Mouse (Mus musculus) heart, embryonic 12.5 days (tissue): Measurements from ENCODE around the gene Mars. TPM values are rescaled to one million over a fixed set of nuclear protein-coding genes. Genes with fewer than 3 reads are reported as not detected.

Experiments
- ATAC-seq: fragments of 200-750 bp; cut with Nextera tagmentation; 2 replicates; pipeline ENCODE4 v1.8.0; 2017; ENCODE audit warnings: moderate TSS enrichment, moderate library complexity; ENCODE audit not compliant: insufficient number of reproducible peaks, low FRiP score
- H3K27ac ChIP-seq: fragments of 300-500 bp; sonication (generic); 2 replicates; pipeline ENCODE4 v1.5.1; 2016; ENCODE audit warnings: mild to moderate bottlenecking, moderate library complexity; ENCODE audit not compliant: poor library complexity, severe bottlenecking
- H3K27me3 ChIP-seq: fragments of 300-500 bp; sonication (generic); replicated peaks from 2 replicates; pipeline ENCODE4 v1.6.1; 2016; ENCODE audit warnings: mild to moderate bottlenecking, moderate library complexity
- H3K36me3 ChIP-seq: fragments of 300-500 bp; sonication (generic); 2 replicates; pipeline ENCODE4 v1.6.1; 2016; ENCODE audit warnings: mild to moderate bottlenecking, moderate library complexity
- H3K4me1 ChIP-seq: fragments of 300-500 bp; sonication (generic); replicated peaks from 2 replicates; pipeline ENCODE4 v1.6.1; 2016; ENCODE audit warnings: mild to moderate bottlenecking
- H3K4me2 ChIP-seq: fragments of 300-500 bp; sonication (generic); 2 replicates; pipeline ENCODE4 v1.6.1; 2016; ENCODE audit warnings: mild to moderate bottlenecking, moderate library complexity
- H3K4me3 ChIP-seq: fragments of 300-500 bp; sonication (generic); 2 replicates; pipeline ENCODE4 v1.5.1; 2016; ENCODE audit warnings: mild to moderate bottlenecking
- H3K9ac ChIP-seq: fragments of 300-500 bp; sonication (generic); 2 replicates; pipeline ENCODE4 v1.6.1; 2016; ENCODE audit warnings: mild to moderate bottlenecking, moderate library complexity
- H3K9me3 ChIP-seq: fragments of 300-500 bp; sonication (generic); replicated peaks from 2 replicates; pipeline ENCODE4 v1.6.1; 2016; ENCODE audit warnings: mild to moderate bottlenecking, moderate library complexity
- whole genome bisulfite sequencing: fragments of 180-500 bp; shearing (Covaris S2); methylation state at CpG from one replicate; pipeline ENCODE4 v1.1.7; 2016; 5-methylcytosine and 5-hydroxymethylcytosine counted together
- polyA plus RNA-seq: library from polyadenylated mRNA; unstranded; fragments of >200 nt; fragmentation: Nextera tagmentation; extraction: Ambion mirVana; gene quantifications from 2 replicates; pipeline ENCODE4 v1.2.1, GENCODE M21; 2016

Gene Mars
- 107 and 110 TPM in 2 replicates for polyA plus RNA-seq

DNA sequence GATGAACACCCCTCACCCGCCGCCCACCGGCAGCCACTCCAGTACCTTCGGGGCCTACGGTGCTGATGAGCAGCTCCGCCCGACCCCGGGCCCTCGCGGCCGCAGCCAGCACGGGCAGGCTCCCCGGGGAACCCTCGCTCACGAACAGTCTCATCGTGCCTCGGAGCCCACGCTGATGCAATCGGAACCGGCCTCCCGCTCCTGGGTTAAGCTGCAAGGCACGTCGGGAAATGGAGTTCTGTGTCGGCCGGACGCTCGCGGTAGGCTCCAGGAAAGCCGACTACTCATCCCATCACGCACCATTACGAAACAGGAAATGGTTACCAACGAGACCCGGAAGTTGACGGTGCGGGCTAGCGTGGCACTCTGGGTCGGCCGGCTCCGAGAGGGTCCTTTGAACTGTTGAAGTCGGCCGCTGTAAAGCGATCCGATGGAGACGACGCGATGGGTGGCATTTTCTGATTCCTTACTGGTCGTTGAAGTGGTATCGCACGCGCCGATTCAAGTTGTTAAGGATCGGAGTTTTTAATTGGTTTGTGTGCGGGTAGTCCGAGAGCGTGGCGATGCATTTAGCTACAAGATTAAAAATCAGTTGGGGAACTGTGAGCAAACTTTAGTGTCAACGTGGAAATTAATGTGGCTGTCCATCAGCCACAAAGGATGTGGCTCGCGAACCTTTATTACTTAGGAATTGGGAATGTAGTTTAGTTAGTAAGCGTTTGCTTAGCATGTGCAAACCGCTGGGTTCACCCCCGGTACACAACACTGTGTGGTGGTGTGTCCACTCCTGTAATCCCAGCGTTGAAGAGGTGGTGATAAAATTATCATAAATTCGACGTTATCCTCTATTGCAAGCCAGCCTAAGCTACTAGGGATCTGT is at the start of gene Mars:
Mars (minus strand) TSS at position 311 of the 880 bp plus-strand sequence.
- Histone ChIP-seq H3K4me1 (peaks cover 8% of the 10 kb centered on the region), H3K27ac (peak within 1 kb of the TSS; percentile 65), H3K4me3 (peak within 1 kb of the TSS; percentile 63), H3K9me3 (no peaks in the 10 kb centered on the region), H3K4me2 (peak within 1 kb of the TSS; percentile 86), H3K9ac (peak within 1 kb of the TSS; percentile 76), H3K36me3 (peaks cover 26% of the 10 kb centered on the region), H3K27me3 (no peaks in the 10 kb centered on the region)
- under 1% methylated on average over 65 of the region's 65 CpGs for WGBS
- peak; percentile 96 for ATAC-seq

DNA sequence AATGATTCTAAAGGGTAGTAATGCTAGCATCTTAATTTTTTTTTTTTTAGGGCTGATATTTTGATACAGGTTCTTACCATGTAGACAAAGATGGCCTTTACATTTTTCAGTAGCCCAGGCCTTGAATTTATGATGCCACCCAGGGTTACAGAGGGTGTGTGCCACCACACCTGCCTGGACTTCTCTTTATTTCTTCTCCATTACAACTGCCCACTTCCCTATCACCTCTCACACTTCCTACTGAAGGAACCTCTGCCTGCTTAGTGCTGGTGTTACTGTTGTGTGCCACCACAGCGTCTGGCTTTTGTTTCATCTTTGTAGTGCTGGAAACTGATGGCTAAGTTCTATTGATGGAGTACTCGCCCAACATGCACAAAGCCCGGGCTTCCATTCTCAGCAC is 49.1 kb upstream of the Mars start:
- Histone ChIP-seq H3K27ac (no peak overlapping the region), H3K4me1 (no peaks in the 10 kb centered on the region), H3K36me3 (no peaks in the 10 kb centered on the region), H3K4me3 (no peak overlapping the region), H3K4me2 (no peak overlapping the region), H3K9me3 (peaks cover 4% of the 10 kb centered on the region; the same call in 1 of the 2 replicates), H3K27me3 (no peaks in the 10 kb centered on the region; the same call in 1 of the 2 replicates), H3K9ac (no peak overlapping the region)
- 73% methylated on average over 3 of the region's 3 CpGs for WGBS
- no peak for ATAC-seq

DNA sequence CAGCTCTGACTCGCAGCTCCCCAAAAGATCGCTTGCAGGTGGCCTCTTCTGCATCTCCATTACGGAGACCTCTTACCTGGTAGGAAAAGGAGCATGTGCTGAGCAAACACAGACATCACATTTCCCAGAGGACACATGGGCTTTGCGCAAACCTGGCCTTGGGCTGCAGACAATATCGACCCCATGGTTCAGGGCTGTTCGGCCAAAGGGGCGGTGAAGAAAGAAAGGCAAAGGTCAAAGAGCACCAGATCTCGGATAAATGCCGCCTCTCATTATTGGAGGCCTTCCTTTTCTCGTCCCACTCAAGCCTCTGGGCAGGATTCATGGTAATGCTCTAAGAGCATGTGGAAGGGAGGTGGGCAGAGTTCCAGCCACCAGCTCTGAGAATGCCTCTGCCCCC is 43.8 kb upstream of the Mars start:
- H3K4me2 ChIP-seq: no peak overlapping the region
- no peaks in the 10 kb centered on the region for H3K36me3 ChIP-seq
- peaks cover 8% of the 10 kb centered on the region; the same call in 1 of the 2 replicates for H3K4me1 ChIP-seq
- H3K27ac ChIP-seq: no peak overlapping the region
- WGBS: 83% methylated on average over 10 of the region's 10 CpGs
- H3K9me3 ChIP-seq: no peaks in the 10 kb centered on the region
- H3K27me3 ChIP-seq: peaks cover 15% of the 10 kb centered on the region
- H3K9ac ChIP-seq: no peak overlapping the region
- no peak for ATAC-seq
- no peak overlapping the region for H3K4me3 ChIP-seq

DNA sequence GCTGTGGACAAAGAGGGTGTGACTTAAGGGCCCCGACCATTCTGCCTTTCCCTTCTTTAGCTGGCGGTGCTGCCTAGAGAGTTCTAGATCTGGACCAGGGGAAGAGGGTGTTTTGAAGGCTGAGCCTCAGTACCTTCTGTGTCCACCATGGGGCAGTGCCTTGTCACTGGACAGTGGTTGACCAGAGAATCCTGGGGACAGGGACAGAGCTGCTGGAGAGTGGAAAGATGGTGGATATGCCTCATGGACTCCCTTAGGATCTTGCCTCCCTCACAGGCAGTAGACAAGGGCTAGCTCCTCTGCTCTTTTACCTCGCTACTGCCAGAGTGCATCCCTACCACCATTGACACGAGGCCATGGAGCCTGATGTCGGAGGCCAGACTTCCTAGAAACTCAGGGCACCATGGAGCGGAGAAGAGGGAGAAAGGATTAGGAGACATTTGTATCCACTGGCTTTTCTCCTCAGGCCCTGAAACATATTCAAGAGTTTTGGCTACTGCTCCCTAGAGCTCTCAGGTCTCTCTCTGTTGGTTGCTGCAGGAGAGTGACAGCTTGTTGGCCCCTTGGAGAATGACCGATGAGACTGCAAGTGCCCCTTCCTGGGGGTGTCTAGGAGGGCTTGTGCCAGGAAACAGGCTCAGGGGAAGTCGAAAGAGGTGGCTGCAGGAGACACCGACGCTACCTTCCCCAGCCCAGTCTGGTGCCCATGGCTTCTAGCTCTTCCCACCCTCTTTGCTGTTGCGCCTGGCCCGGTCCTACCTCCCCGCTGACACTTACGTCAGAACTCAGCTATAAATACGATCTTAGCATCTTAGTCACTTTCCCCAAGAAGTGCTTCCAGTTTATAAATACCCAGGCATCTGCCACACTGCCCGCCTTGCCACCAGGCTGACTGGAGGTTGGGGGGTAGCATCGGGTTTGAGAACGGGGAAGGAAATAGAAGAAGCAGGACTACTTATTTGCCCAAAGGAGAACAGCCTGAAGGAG is 42.6 kb upstream of the Mars start, which contains the start of gene Inhbe:
Inhbe (minus strand) TSS at position 503 of the 987 bp plus-strand sequence.
- no peak within 1 kb of the TSS for H3K4me2 ChIP-seq
- H3K27ac ChIP-seq: no peak within 1 kb of the TSS
- WGBS: 74% methylated on average over 18 of the region's 18 CpGs
- H3K27me3 ChIP-seq: peaks cover 15% of the 10 kb centered on the region
- H3K9me3 ChIP-seq: no peaks in the 10 kb centered on the region
- H3K4me1 ChIP-seq: peaks cover 8% of the 10 kb centered on the region; the same call in 1 of the 2 replicates
- no peak within 1 kb of the TSS for H3K4me3 ChIP-seq
- no peak within 1 kb of the TSS for H3K9ac ChIP-seq
- H3K36me3 ChIP-seq: no peaks in the 10 kb centered on the region
- ATAC-seq: no peak

DNA sequence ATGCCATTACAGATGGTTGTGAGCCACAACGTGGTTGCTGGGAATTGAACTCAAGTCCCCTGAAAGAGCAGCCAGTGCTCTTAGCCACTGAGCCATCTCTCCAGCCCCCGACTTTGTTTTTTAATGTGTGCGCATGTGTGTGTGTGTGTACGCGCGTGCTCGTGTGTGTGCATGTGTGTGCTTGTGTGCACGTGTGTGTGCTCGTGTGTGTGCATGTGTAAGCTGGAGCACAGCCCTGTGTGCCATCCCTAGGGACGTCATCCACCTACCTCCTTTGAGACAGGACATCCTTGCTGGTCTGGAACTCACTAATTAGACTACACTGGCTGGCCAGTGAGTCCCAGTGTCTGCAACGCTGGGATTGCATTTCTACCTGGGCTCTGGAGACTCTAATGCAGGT is 41.2 kb upstream of the Mars start:
- ATAC-seq: no peak
- no peak overlapping the region for H3K27ac ChIP-seq
- H3K4me1 ChIP-seq: peaks cover 8% of the 10 kb centered on the region; the same call in 1 of the 2 replicates
- H3K4me2 ChIP-seq: no peak overlapping the region
- 85% methylated on average over 11 of the region's 11 CpGs for WGBS
- no peaks in the 10 kb centered on the region for H3K36me3 ChIP-seq
- H3K9me3 ChIP-seq: no peaks in the 10 kb centered on the region
- H3K9ac ChIP-seq: no peak overlapping the region
- H3K27me3 ChIP-seq: peaks cover 15% of the 10 kb centered on the region
- no peak overlapping the region for H3K4me3 ChIP-seq

DNA sequence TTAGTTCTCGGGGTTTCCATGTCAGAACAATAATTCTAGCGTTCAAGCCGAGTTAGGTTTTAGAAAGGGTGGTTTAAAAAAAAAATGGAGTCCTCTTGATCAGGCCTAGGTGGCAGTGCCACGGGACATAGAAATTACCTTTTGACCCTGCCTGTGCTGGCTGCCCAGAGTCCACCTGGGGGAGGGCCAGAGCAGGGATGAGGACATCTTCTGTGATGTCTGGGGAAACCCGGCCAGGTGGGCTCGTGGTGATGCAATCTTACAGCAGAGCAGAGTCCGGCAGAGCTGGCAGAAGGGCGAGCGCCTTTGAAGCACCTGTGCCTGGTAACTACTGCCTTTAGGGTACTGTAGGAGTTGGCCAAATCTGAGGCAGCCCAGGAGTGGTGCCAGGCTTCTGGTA is 40.6 kb upstream of the Mars start:
- H3K27me3 ChIP-seq: peaks cover 15% of the 10 kb centered on the region
- H3K9me3 ChIP-seq: no peaks in the 10 kb centered on the region
- ATAC-seq: no peak
- no peak overlapping the region for H3K27ac ChIP-seq
- H3K4me3 ChIP-seq: no peak overlapping the region
- no peak overlapping the region for H3K9ac ChIP-seq
- 84% methylated on average over 9 of the region's 9 CpGs for WGBS
- H3K4me2 ChIP-seq: no peak overlapping the region
- H3K4me1 ChIP-seq: peaks cover 8% of the 10 kb centered on the region; the same call in 1 of the 2 replicates
- H3K36me3 ChIP-seq: no peaks in the 10 kb centered on the region

DNA sequence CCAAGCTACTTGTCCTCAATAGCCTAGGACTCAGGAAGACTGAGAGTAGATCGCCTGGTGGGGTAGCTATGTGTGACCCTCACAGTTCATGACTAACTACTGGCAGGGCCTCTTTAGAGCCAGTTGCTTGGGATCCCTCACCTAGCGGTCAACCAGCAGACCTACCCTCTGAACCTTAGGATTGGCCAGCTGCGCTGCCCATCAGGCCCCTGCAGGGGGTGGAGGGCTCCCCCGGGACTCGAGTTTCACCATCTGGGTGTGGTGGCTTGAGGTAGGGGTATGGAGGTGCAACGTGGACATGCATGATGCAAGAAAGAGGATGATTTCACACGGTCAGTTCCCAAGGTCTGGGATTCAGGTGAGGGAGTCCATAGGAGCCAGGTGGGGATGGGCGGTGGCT is 40.1 kb upstream of the Mars start:
- Histone ChIP-seq H3K27me3 (peaks cover 15% of the 10 kb centered on the region), H3K4me1 (peaks cover 8% of the 10 kb centered on the region; the same call in 1 of the 2 replicates), H3K9ac (no peak overlapping the region), H3K27ac (no peak overlapping the region), H3K36me3 (no peaks in the 10 kb centered on the region), H3K4me2 (no peak overlapping the region), H3K9me3 (no peaks in the 10 kb centered on the region), H3K4me3 (no peak overlapping the region)
- ATAC-seq: no peak
- WGBS: 64% methylated on average over 8 of the region's 8 CpGs

DNA sequence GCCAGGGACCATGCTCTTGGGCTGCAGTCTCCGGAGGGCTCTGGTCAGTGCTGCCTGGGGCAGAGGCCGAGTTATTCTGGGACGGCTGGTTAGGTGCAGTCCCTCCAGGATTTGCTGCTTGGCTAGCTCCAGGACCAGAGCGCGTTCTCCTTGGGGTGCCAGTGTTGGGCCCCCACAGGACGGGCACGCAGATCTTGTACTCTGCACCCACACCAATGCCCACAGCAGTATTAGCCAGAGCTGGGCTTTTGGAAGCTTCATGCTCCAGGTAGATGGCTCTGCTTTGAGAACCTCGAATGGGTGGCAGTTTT is 39.7 kb upstream of the Mars start:
- no peak for ATAC-seq
- Histone ChIP-seq H3K27ac (no peak overlapping the region), H3K36me3 (no peaks in the 10 kb centered on the region), H3K27me3 (peaks cover 15% of the 10 kb centered on the region), H3K4me1 (peaks cover 8% of the 10 kb centered on the region; the same call in 1 of the 2 replicates), H3K9me3 (no peaks in the 10 kb centered on the region), H3K4me3 (no peak overlapping the region; the same call in 1 of the 2 replicates), H3K9ac (peak overlapping the region; percentile 57; the same call in 1 of the 2 replicates), H3K4me2 (peak overlapping the region; percentile 65; the same call in 1 of the 2 replicates)
- 76% methylated on average over 8 of the region's 8 CpGs for WGBS

DNA sequence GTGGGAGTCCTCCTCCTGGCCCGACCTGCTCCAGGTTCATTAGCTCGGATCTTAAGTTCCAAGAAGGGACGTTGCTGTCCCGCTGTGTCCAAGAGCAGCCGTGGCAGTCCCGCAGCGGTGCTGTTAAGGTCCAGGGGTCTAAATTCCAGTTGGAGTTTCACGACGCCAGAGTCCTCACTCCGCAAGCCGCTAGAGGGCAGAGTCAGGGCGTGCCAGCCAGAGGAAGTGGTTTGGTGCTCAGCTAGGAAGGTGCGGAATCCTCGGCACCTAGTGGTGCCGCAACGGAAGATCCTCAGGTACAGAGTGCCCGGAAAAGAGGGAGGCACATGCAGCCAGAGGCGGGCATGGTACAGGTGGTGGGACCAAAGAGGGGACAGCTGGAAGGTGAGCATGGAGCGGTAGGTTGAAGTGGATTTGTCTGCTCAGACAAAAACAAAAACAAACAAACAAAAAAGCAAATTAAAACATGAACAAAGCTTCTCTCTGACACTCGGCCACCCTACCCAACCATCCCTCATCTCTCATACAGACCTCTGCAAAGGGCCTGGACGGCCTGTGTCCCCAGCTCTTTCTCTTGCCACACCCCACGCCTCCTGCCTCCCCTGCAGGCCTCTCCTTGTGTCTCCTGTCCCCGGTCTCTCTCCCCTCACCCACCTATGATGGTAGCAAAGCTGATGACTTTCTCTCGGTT is 39.2 kb upstream of the Mars start:
- no peak overlapping the region for H3K27ac ChIP-seq
- peak overlapping the region; percentile 30 for H3K4me3 ChIP-seq
- no peaks in the 10 kb centered on the region for H3K9me3 ChIP-seq
- H3K27me3 ChIP-seq: peaks cover 15% of the 10 kb centered on the region
- peak; percentile 58 for ATAC-seq
- 10% methylated on average over 24 of the region's 24 CpGs for WGBS
- H3K36me3 ChIP-seq: no peaks in the 10 kb centered on the region
- peak overlapping the region; percentile 65 for H3K4me2 ChIP-seq
- H3K4me1 ChIP-seq: peaks cover 8% of the 10 kb centered on the region; the same call in 1 of the 2 replicates
- H3K9ac ChIP-seq: peak overlapping the region; percentile 57; the same call in 1 of the 2 replicates

DNA sequence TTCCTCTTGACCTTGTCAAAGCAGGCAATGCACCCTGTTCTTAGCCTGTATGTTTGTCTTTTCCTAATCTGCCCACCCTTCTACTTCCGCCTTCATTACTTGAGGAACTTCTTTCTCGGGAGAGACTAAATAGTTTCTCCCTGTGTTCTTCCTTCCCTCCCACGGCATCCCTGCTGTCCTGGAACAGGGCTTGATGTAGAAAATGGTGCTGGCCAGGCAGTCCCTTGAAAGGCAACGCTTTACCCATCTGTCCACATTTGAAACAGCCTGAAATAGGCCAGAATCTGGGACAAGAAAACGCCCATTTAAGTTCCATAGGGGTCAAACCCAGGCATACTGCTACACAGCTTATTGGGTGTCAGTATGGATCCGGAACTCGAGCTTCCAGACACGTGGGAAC is 38.2 kb upstream of the Mars start:
- ATAC-seq: no peak
- no peaks in the 10 kb centered on the region for H3K36me3 ChIP-seq
- H3K9me3 ChIP-seq: no peaks in the 10 kb centered on the region
- H3K4me3 ChIP-seq: no peak overlapping the region
- H3K27ac ChIP-seq: no peak overlapping the region
- no peak overlapping the region for H3K9ac ChIP-seq
- H3K4me1 ChIP-seq: peaks cover 8% of the 10 kb centered on the region; the same call in 1 of the 2 replicates
- H3K4me2 ChIP-seq: no peak overlapping the region
- H3K27me3 ChIP-seq: peaks cover 15% of the 10 kb centered on the region
- WGBS: 71% methylated on average over 8 of the region's 8 CpGs
